Mouse (Mus musculus) brown adipose tissue, adult 24 weeks (tissue): ENCODE measurements around the gene Rpl5. TPM values are rescaled to one million over a fixed set of nuclear protein-coding genes. Genes with fewer than 3 reads are reported as not detected.

ENCODE experiments used
- H3K27ac ChIP-seq: fragments of 200-500 bp; replicated peaks from 2 replicates; pipeline ENCODE4 v1.5.1; 2012; ENCODE audit warnings: low read depth, mild to moderate bottlenecking, low read length
- H3K4me1 ChIP-seq: fragments of 200-500 bp; 2 replicates; pipeline ENCODE4 v1.6.1; 2012; ENCODE audit warnings: low read length, mixed read lengths; ENCODE audit not compliant: control insufficient read depth, insufficient read depth, insufficient read length
- H3K4me3 ChIP-seq: fragments of 200-500 bp; 2 replicates; pipeline ENCODE4 v1.5.1; 2012; ENCODE audit warnings: low read depth, mild to moderate bottlenecking, low read length, moderate library complexity; ENCODE audit not compliant: insufficient read depth
- polyA plus RNA-seq: library from polyadenylated mRNA; stranded (reverse); fragments of >200 nt; gene quantifications from 2 replicates; pipeline ENCODE4 v1.2.4, GENCODE M21; 2012; ENCODE audit not compliant: missing spikeins, insufficient read depth, insufficient read length

Rpl5 gene
- 16.1 and 18.4 TPM in 2 replicates for polyA plus RNA-seq

- Histone ChIP-seq H3K27ac (peak within 1 kb of the TSS; percentile 26; the same call in 1 of the 2 replicates), H3K4me1 (no peaks in the 10 kb centered on the region), H3K4me3 (peak within 1 kb of the TSS; percentile 97)
Observed at GRCm38 (mm10) chr5:107900206-107901013, at the start of gene Rpl5. Gene Rpl5, plus strand, starts transcription at chr5:107900502.

GRCm38 (mm10) chr5:107853807-107854206 lies 46.5 kb upstream of the Rpl5 start:
- H3K27ac ChIP-seq: no peak overlapping the region
- peaks cover 8% of the 10 kb centered on the region for H3K4me1 ChIP-seq
- H3K4me3 ChIP-seq: no peak overlapping the region

GRCm38 (mm10) chr5:107854556-107854955 lies 45.7 kb upstream of the Rpl5 start:
- no peak overlapping the region for H3K27ac ChIP-seq
- no peak overlapping the region for H3K4me3 ChIP-seq
- peaks cover 8% of the 10 kb centered on the region for H3K4me1 ChIP-seq

- no peak overlapping the region for H3K27ac ChIP-seq
- no peak overlapping the region for H3K4me3 ChIP-seq
- H3K4me1 ChIP-seq: peaks cover 8% of the 10 kb centered on the region
Observed at GRCm38 (mm10) chr5:107855546-107855945, 44.8 kb upstream of the Rpl5 start.

GRCm38 (mm10) chr5:107858963-107859362 lies 41.3 kb upstream of the Rpl5 start:
- H3K4me3 ChIP-seq: no peak overlapping the region
- H3K4me1 ChIP-seq: peaks cover 4% of the 10 kb centered on the region
- H3K27ac ChIP-seq: no peak overlapping the region

GRCm38 (mm10) chr5:107863971-107864370 lies 36.3 kb upstream of the Rpl5 start:
- peaks cover 3% of the 10 kb centered on the region; the same call in 1 of the 2 replicates for H3K4me1 ChIP-seq
- H3K27ac ChIP-seq: no peak overlapping the region
- H3K4me3 ChIP-seq: no peak overlapping the region

- H3K4me1 ChIP-seq: peaks cover 3% of the 10 kb centered on the region; the same call in 1 of the 2 replicates
- no peak overlapping the region for H3K4me3 ChIP-seq
- H3K27ac ChIP-seq: no peak overlapping the region
Observed at GRCm38 (mm10) chr5:107866127-107867126, 33.9 kb upstream of the Rpl5 start.

GRCm38 (mm10) chr5:107867970-107868904 lies 32.1 kb upstream of the Rpl5 start:
- Histone ChIP-seq H3K4me1 (0 out of 2 replicates have a peak, but pooled peaks cover 3% of the 10 kb centered on the region), H3K27ac (peak overlapping the region; percentile 48; the same call in 1 of the 2 replicates), H3K4me3 (peak overlapping the region; percentile 69)

GRCm38 (mm10) chr5:107868905-107869424 lies 31.3 kb upstream of the Rpl5 start:
- Histone ChIP-seq H3K4me1 (0 out of 2 replicates have a peak, but pooled peaks cover 3% of the 10 kb centered on the region), H3K27ac (peak overlapping the region; percentile 48; the same call in 1 of the 2 replicates), H3K4me3 (peak overlapping the region; percentile 69)

GRCm38 (mm10) chr5:107869701-107870100 lies 30.6 kb upstream of the Rpl5 start:
- H3K4me1 ChIP-seq: 0 out of 2 replicates have a peak, but pooled peaks cover 3% of the 10 kb centered on the region
- H3K4me3 ChIP-seq: no peak overlapping the region
- no peak overlapping the region for H3K27ac ChIP-seq

- Histone ChIP-seq H3K4me3 (no peak overlapping the region), H3K4me1 (no peaks in the 10 kb centered on the region), H3K27ac (no peak overlapping the region)
Observed at GRCm38 (mm10) chr5:107873330-107873729, 27.0 kb upstream of the Rpl5 start.

GRCm38 (mm10) chr5:107873886-107874302 lies 26.4 kb upstream of the Rpl5 start:
- Histone ChIP-seq H3K27ac (no peak overlapping the region), H3K4me1 (no peaks in the 10 kb centered on the region), H3K4me3 (no peak overlapping the region)

- H3K27ac ChIP-seq: no peak within 1 kb of the TSS
- H3K4me1 ChIP-seq: no peaks in the 10 kb centered on the region
- no peak within 1 kb of the TSS for H3K4me3 ChIP-seq
Observed at GRCm38 (mm10) chr5:107874561-107875260, 25.6 kb upstream of the Rpl5 start, which contains the start of gene Evi5. Gene Evi5, minus strand, starts transcription at chr5:107875107.
